Mouse (Mus musculus): Measurements from ENCODE around the gene Git1.

The Git1 gene

DNA sequence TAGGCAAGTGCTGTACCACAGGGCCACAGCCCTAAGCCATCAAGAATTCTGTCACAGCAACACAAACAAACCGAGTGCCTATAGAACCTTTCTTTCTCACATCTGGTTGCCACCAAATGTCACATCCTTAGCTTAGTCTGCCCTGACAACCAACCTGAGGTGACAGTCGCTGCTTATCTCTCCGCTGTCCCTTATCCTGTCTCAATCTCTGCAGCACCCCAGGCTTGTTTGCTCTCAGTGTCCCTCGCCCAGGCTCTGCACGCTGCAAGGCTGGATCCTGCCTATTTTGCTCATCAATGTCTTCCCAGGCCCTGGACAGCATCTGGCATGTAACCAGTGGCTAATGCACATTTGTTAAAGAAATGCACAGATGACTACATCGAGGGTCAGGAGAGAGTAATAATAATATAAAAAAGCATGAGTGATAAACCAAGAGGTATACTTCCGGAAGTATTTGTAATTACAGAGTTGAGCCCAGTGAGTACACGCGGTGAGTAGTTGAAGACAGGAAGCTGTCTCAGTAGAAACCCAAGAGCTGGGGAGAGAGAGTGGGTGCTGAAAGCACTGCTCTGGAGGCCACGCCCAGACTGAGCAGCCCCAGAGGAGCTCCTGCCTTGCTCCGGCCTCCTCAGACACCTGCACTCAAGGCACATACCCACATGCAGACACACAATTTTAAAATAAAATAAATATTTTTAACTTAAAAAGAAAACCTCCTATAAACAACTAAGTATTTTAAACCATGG, 9.7 kb upstream of the Git1 start:
- peak; percentile 78 for DNase-seq

GRCm38 (mm10) chr11:77485229-77485628, 8.1 kb upstream of the Git1 start:
- DNase-seq, result no peak

- DNase-seq, result no peak
Measured at GRCm38 (mm10) chr11:77486798-77487197, 6.6 kb upstream of the Git1 start.

GRCm38 (mm10) chr11:77488771-77489581, 4.4 kb upstream of the Git1 start:
- peak; percentile 66 for DNase-seq

DNA sequence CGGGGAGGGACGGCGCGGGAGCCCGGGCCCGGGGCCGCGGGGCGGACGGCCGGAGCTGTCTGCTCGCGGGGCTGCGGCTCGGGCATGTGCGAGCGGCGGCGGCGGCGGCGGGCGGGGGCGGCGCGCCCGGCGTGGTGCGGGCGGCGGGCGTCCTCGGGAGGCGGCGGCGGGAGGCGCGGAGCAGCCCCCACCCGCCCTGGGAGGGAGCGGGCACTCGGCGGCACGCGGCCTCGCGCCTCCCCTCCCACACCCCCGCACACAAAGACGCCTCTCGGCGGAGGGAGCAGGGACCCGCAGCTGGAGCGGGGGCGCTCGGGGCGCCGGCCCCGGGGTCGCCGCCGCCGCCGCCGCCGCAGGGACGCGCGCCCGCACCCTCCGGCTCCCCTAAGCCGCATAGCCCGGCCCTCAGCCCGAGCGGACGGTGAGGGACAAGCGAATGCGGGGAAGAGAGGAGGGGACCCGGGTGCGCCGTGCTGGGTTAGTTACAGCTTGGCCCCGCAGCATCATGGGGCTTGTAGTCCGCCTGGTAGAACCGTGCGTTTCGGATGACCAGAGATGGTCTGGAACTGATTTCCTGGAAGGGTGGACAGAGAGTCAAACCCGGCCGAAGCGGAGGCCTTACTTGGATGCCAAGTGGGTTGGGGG, 3.6 kb upstream of the Git1 start, which contains the start of gene Ankrd13b:
Ankrd13b (minus strand) TSS at position 88 of the 645 bp plus-strand sequence.
- peak; percentile 78 for DNase-seq

- no peak for DNase-seq
Measured at GRCm38 (mm10) chr11:77490451-77490850, 2.9 kb upstream of the Git1 start.

DNA sequence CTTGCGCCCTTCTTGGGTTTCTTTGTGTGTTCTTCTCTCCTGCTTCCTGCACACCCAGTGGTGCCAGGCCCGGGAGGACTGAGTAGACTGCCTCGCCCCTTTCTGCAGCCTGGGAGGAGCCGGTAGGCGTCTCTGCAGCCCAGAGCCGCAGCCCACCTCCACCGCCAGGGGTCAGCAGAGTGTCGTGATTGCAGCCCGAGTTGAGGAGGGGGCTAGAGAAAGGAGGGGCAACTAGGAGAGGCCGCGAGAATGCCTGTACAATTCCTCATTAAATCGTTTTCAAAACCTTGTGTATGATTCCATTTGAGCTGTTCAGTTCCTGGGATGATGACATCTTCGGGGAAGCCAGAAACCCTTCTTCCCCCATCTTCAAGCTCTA, 2.2 kb upstream of the Git1 start:
- peak; percentile 98 for DNase-seq

DNA sequence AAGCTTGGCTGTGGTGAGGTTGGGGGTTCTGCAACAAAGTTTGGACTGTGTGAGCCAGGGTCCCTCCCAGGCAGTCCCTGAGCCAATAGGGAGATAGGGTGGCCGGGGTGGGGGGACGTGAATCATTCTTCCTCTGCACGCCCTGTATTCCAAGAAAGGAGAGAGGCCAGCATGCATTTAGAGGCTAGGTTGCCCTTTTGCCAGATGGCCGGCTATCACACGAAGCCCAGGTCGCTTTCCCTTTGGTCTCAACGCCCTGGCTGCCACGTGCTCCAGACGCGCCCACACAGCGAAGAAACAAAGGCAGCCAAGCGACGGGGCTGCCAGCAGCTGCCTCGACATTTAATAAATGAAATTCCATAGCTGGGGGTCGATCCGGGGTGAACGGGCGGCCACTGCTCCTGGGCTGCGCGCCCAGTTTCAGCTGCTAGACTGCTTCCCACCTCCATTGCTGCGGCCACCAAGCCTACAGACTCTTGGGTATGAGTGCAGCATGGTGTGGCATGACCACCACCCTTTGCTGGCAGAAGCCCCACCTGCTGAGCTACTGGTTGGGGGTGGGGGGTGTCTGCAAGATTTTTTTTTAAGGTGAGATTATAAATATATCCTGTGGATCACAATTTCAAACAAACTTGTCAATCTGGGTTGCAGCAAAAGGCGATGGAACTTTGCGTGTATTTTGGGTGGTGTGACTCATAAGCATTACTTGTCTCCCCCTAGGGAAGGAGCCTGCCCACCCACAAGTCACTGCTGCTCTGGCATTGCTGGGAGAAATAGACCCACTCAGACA, 1.7 kb upstream of the Git1 start:
- DNase-seq, result no peak

DNA sequence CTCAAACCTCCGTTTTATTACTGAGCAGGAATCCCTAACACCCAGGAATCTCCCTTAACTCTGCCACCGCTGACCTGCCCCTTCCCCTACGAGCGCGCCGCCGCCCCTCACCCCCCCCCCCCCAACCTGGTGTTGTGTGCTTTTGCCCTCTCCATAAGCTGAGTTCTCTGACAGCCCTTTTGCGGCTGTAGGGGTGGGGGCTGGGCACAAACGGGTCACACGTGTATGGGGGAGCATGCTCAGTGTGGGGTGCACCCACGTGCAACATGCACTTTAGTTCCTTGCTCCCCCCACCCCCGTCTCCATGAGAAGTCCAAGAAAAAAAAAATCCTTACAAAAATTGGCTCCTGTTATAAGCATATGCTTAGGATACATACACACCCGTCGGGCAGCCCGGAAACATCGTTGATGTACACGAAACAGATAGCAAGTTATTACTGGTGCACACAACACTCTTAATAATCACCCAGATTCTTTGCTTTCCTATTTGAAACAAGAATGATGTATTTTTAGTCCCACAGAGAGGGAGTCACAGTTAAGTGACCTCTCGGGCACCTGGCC, 971 bp upstream of the Git1 start:
- peak; percentile 76 for DNase-seq

- peak; percentile 94 for DNase-seq
Measured at GRCm38 (mm10) chr11:77492911-77493332, 440 bp upstream of the Git1 start.

DNA sequence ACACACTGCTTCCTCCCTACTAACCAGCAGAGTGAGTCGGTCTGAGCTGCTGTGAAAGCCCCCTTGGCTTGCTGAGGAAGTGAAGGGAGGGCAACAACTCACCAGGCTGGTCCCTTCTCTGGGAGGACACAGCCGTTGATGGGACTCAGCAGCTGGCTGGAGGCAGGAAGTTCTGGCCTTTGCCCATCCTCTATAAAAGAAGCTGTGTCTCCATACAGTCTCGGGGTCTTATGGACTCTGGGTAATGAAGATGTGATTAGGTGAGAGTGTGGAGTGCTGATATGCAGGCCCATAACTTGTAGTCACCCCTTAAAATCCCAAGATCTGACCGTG, 948 bp downstream of the Git1 start:
- DNase-seq, result no peak

DNA sequence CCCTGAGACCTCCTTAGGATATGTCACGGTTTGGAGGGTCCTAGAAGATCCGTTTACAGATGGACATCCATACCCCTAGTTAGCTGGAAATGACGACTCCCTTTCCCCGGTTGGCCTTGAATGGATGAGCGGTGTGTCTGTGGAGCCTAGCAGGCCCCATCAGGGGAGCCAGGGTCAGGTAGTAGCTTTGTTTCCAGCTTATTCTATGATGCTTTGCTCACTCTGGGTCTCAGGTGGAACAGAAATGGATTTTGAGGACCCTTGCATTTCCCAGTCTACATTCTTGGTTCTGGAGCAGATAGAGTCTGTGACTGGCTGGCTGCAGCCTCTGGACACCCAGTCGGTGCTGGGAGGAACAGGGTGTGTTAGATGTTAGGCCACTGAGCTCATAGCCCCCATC, 1.4 kb downstream of the Git1 start:
- no peak for DNase-seq

GRCm38 (mm10) chr11:77495507-77495906, 2.1 kb downstream of the Git1 start:
- DNase-seq, result no peak

- peak; percentile 82 for DNase-seq
Measured at GRCm38 (mm10) chr11:77497341-77497756, 4.0 kb downstream of the Git1 start.

- no peak for DNase-seq
Measured at GRCm38 (mm10) chr11:77497851-77498250, 4.5 kb downstream of the Git1 start.

- DNase-seq, result no peak
Measured at GRCm38 (mm10) chr11:77498261-77499139, 5.1 kb downstream of the Git1 start.

DNA sequence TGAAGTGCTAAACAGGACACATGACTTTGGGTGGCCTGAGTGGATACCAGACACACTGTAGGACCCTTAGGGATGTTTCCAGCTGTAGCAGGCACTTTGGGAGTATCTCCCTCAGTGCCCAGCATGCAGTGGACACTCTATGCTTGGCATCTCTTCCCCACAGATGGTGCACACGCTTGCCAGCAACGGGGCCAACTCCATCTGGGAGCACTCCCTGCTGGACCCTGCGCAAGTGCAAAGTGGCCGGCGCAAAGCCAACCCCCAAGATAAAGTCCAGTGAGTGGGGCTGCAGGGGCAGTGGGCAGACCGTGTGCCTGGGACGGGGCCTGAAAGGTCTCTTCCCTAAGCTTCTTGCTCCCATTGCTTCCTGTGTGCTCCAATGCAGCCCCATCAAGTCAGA, 6.0 kb downstream of the Git1 start:
- no peak for DNase-seq

DNA sequence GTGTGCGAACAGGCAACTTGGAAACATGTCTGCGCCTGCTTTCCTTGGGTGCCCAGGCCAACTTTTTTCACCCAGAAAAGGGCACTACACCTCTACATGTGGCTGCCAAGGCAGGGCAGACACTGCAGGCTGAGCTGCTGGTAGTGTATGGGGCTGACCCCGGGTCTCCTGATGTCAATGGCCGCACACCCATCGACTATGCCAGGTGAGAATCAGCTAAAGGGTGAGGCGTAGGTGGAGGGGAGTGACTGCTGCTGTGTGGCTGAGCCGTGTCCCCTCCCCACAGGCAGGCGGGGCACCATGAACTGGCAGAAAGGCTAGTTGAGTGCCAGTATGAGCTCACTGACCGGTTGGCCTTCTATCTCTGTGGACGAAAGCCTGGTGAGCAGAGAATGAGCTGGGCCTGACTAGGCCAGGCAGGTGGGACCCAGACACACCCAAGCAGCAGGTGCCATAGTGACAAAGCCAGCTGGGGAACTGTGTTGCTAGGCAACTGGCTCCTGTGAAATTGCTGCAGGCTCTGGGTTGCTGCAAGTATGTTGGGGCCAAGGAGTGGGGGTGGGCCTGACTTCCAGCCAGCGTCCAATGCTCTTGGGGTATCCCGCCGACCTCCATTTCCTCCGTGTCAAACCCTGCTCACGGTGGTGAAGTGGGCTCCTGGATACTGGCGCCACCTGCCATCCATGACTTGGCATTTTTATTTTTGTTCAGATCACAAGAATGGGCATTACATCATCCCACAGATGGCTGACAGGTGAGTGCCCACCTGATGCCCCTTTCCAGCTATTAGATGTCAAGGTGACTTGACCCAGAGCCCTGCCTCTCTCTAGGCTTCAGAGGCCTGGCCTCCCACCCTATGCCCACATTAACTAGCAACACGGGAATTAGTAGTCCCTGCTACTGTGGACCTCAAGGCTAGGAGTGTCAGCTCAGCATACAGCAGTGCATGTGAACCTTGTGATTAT, 7.3 kb downstream of the Git1 start:
- no peak for DNase-seq

DNA sequence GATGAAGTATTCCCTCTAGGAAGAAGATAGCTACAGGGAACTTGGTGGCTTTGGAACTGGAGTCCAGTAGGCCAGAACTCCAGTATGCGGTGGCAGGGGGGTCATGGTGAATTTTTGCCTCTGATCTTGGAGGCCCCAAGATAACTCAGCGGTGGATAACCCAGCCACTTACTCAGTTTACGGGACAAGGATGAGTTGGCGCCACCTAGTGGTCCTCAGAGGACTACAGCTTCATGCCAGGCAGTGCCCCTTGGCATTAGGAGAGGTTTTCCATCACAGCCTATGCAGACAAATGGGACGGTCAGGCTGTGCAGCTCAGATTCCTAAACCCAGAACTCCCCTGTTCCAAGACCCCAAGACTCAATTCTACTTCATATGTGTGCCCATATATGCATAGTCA, 8.0 kb downstream of the Git1 start:
- DNase-seq, result peak; percentile 87

- DNase-seq, result no peak
Measured at GRCm38 (mm10) chr11:77501971-77502370, 8.6 kb downstream of the Git1 start.
